Mouse (Mus musculus) testis, adult 2 months (tissue): ENCODE measurements around the gene Mknk1.

Source experiments
- CTCF ChIP-seq: fragments of 200-500 bp; IDR thresholded peaks from 2 replicates; pipeline ENCODE4 v1.5.1; 2012; ENCODE audit warnings: low read depth, mild to moderate bottlenecking, inconsistent platforms, low read length, moderate library complexity; ENCODE audit not compliant: control insufficient read depth, insufficient read depth, insufficient replicate concordance
- POLR2A ChIP-seq: fragments of 200-500 bp; IDR thresholded peaks from 2 replicates; pipeline ENCODE4 v1.6.1; 2012; ENCODE audit warnings: low read depth, mild to moderate bottlenecking, inconsistent platforms, low read length, moderate library complexity; ENCODE audit not compliant: control insufficient read depth

GRCm38 (mm10) chr4:115827066-115827465, 11.9 kb upstream of the Mknk1 start:
- TF ChIP-seq CTCF (no peak), POLR2A (no peak)
